Mouse (Mus musculus) spleen, adult 12 weeks (tissue): Measurements from ENCODE around the gene Cpeb4.

Experiments used
- DNase-seq: peaks from one replicate; pipeline ENCODE4 v3.0.0; 2022; ENCODE audit warnings: low spot score

The Cpeb4 gene

DNA sequence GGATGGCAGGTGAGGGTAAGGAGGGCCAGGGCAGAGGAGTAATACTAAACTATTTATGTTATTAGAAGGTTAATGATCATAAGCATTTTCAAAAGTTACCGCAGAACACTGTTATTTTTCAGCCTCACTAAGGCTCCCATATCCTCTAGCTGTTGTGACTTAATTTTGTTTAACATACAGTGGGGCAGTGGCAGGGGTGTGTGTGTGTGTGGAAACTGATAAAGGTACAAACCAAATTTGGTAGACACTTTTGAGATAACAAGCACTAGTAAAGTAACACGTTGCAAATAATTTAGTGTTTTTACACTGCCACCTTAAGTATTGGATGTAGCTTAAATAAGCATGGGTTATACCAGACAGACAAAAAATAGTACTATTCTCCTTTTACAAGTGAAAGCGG is 24.9 kb downstream of the Cpeb4 start:
- DNase-seq, result peak; percentile 22

DNA sequence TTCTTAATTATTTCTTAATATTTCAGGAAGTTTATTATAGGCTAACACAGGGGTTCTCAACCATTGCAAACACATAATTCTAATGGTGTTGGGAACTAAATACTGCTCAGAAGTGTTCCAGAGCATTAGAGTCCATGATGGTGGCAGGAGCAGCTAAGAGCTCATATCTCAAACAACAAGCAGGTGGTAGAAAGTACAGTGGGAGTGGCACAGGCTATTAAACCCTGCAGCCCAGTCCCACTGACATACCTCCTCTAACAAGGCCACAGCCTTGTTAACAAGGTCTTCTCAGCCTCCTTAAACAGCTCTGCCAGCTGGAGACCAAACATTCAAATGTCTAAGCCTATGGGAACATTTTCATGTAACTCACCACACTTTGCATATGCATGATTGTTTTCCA is 27.2 kb downstream of the Cpeb4 start:
- no peak for DNase-seq

DNA sequence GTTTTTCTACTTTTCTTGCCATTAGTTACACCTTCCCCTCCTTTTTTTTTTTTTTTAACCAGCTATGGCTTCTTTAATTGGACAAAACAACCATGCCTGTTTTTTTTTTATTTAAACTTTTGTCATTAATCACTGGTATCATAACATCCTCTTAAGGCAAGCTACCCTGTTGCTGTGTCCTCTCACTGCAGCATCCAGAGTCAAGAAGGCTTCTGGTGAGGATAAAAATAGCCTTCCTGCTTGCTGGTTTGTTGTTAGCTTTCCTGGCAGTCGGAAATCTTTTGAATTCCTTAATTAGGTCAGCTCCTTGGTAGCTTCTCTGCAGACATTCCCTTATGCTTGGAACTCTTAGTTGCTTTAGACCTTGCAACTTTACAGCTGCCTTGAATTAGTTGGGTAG is 28.7 kb downstream of the Cpeb4 start:
- no peak for DNase-seq

DNA sequence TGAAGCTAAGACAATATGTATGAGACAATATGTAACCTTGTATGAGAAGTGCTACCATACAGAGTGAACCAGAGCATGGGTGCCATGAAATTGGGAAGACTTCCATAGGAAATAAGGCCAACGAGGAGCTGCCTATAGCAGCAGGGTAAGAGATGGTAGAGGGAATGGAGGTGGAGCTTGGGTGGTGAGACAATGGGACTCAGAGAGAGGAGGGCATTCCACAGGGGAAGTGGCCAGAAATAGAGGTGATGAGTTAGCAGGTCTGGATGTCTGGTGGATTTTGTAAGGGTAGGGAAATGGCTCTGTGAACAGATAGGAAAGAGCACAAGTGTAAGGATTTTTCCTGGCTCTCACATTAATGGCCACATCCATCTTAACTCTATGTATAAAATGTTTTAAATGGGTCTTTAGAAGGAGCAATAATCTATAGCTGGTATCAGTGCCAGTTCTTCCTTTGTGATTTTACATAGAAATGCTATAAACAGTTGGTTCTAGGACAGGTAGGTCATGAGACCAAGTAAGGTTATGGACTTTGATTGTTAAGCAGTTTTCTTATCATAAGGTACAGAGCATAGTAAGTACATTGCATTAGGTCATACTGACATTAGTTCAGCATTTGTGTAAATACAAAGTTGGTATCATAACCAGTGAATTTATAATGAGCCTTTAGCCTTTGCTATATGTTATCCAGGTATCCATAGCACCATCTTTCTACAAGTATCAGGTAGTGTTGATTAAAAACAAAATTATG is 30.4 kb downstream of the Cpeb4 start:
- DNase-seq, result no peak

DNA sequence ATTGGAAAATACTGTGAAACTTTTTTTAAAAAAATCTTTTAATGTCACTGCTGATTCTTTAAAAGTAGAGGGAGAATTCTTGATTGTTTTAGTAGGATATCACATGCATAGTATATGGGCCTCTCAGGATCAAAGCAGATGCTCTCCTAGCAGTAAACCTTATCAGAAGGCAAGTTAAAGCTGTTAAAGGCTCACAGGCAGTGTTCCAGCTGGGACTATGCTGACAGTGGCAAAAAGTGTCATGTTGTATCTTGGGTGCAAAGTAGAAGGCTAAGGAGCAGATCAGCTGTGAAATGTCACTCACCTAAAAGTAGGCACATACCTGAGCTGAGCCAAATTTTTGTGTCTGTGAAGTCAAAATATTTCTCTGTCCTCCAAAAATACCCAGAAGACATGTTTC is 34.5 kb downstream of the Cpeb4 start:
- DNase-seq, result no peak

DNA sequence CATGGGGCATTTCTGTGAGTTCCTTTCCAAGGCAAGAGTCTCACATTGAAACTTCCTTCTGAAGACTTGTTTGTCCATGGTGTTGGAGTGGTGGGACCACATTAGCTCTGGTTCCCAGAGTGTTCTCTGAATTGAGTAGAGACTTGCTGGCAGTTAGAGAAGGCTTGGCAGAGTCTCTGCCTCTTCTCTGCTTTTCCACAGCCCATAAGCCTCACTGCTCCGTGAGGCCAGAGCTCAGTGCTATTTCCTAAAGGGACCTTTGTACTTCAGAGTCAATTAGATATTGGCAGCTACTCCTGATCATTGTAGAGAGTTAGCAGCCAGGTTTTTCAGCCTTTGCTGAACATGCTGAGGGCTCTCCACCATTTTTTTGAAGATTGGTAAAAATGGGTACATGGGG is 35.6 kb downstream of the Cpeb4 start:
- DNase-seq, result no peak

DNA sequence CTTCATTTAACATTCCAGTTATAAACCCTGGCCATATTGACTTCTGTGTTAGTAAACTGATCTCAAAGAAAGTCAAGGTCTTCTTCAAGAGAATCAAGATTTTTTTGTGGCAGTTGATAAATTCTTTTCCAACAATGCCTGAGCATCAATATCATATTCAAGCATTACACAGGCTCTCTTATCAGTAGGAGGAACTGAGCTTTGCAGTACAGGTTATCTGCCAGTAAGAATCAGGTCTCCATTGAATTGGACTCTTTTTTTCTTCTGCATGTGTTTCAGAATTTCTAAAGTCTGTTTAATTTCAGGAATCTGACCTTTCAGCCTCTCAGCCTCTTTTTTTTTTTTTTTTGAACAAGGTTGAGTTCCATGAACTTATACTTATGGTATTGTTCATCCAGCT is 40.9 kb downstream of the Cpeb4 start:
- DNase-seq, result no peak

DNA sequence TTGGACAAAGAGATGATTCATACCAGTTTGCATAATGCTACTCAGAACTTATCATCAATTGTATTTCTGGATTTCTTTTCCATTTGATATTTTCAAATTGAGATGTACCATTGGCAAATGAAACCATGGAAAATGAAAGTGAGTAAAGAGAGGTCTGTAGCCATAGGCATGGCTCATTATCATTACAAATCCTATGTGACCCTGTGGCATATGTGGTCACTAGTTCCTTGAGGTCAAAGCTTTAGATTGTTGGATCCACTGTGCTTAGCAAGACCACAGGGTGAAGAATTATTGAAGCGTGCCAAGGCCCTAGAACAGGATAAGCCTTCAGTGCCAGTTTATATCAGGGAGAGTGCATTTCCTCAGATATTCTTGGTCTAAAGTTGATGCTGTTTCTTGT is 45.8 kb downstream of the Cpeb4 start:
- no peak for DNase-seq

DNA sequence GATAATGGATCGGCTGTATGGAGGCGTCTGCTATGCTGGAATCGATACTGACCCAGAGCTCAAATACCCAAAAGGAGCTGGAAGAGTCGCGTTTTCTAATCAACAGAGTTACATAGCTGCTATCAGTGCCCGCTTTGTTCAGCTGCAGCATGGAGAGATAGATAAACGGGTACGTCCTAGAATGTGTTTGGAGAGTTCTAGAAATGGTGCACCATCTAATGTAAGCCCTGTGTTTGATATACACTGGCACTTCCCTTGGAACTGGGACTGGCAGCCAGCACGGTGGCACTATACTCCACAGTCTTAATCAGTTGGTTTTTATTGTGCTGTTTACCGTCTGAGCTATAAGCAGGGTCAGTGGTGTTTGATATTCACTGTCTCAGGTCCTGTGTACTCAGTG is 58.0 kb downstream of the Cpeb4 start:
- no peak for DNase-seq

DNA sequence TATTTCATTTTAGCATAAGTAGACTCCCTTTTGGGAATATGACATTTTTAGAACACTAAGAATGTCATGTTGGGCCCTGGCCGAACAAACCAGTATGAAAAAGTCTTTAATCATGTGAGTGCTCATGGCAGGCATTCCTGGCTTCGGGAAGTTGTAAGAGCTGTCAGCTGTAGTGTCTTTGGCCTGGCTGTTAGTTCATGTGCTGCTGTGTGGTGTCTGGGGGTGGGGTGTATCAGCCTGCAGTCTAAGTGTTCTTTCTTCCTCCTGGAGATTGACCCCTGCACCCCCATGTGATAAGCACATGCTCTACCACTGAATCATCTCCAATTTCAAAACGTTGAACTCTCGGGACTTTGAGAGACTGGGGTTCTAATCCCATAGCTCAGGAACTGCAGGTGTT is 63.6 kb downstream of the Cpeb4 start:
- DNase-seq, result no peak

DNA sequence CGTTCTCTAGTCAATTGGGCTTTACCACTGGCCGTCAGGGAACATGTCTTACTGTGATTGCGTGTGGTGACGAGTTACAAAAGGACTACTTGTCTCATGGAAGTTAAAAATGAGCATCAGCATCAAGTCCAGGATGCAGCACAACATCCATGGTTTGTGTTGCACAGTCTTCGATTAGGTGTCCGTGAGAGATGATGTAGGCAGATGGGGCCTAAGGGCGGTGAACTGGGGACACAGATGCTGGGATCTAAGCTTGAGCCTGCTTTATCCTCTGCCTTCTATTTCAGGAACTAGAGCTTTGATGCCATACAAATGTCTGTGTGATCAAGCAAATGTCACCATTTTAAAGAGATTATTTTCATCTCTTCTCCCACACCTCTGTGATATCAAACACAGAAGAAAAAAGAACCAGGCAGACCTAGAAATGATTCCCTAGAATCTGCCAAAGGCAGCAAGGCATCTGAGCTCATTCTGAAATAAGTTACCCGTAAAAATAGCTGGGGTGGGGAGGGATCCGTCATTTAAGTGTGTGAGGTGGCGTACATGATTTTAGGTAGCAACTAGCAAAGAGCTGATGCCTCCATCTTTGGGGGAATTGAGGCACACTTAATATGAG is 65.0 kb downstream of the Cpeb4 start:
- no peak for DNase-seq

DNA sequence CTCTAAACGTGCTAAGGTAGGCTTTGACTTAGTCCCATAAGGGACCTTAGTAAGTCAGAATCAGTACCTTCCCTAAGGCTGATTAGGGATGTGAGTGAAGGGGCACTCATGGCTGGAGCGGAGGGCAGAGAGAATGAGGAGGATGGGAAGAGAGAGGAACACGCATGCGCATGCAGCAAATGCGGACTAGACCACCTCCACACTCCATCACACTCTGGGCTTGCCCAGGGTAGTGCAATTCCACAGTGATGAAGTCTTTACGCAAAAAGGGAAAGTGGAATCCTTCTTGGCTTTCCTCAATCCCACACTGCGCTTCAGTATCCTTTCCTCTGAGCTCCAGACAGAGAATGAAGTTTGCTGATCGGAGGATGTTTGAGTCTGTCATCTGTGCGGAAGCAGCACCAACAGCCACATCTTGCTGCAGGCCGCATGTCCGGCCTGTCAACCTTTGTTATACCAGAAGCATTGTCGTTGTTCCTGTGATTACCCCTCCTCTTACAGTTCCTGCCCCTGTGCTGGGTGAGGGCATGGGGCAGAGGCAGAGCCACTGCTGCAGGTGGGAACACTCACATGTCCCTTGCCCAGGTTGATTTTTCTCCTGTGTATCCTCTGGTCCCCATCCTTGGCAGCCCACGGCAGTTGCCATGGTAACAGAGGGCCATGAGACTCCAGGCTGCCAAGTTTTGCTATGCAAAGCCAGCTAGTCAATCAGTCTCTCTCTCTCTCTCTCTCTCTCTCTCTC is 69.1 kb downstream of the Cpeb4 start:
- no peak for DNase-seq

DNA sequence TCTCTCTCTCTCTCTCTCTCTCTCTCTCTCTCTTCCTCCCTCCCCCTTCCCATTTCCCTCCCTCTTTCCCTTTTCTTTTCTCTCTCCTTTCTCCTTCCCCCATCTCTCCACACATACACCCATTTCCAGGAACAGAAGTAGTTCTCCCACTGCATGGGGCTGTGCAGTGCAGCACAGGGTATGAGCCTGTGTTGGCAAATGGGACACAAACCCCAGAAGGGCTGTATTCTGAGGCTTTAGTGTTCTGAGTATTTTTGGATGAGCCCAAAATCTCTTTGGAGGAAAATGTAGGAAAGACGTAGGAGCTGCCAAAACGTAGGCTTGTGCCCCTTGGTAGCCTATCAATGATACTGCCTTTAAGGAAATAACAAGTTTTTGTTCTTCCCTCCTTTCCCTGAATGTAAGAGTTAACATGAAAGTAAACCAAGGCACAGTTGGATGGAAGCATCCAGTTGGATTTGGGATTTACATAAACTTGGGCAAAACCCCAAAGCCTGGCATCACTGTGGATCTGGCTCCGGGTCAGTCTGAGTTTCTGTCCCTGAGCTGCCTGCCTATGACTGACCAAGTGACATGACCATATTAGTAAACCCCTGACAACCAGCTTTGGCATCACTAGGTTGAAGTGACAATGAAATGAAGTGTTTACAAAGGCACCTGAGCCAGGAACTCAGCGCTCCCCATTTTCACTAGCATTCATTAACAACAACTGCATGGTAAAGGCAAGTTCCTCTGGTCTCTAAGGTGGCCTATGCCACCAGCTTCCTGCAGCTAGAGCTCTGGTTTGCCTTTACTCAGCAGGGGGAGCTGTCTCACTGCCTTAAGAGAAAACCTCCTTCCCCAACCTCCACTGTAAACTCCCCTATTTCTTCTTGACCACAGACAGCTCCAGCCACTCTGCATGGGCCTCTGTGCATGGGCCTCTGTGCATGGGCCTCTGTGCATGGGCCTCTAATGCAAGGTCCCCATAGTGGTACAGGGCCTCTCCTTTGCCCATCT is 69.9 kb downstream of the Cpeb4 start:
- DNase-seq, result no peak

DNA sequence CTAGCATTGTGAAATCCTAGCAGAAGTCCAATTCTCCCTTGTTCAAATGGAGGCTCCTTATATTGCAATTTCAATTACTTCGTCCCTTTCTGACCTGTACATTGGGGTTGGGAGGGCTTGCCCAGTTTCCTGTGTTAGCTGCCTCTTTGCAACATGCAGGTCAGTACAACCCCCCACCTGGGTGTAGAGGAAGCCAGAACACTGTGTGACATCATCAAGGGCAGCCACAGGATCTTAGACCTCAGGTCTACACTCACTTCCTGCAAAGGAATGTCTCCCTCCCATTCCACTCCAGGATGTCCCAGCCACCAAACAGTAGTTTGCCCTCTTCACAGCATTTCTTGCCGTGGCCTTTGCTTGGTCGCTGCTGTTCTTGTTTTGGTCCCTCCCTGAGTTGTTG is 73.5 kb downstream of the Cpeb4 start:
- no peak for DNase-seq

DNA sequence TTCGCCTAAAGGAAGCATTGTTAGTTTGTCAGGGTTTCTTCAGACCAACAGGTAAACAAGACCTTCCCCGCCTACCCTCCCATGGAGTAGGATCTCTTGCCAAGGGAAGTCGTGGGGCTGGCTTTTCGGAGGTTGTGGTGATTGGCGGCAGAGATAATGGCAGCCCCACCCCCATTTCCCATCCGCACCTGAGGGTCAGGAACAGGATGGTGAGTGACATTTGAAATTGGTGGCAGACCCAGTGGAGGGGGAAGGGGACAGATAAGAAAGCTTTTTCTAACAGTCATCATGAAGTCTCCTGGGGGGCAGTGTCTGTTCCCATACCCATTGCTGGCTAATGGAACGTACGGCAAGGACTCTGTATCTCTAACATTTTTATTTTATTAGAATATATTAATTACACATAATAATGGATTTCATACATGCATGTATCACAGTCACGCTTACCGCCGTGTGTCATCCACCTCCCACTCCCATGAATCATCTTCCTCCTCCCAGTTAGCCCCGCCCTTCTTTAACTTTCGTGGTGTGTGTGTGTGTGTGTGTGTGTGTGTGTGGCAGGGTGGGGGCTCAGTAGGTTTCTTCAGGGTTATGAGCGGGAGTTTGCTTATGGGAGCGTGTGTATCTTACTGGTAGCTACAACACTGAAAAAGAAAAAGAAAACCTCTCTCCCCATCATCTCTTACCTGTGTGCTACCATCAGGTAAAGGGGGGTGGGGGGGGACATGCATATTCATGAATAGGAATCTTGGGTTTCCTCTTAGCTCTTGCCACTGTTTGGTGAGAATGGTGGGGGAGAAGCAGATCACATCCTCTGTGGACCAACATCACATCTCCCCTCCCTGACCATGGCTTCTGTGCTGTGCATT is 76.7 kb downstream of the Cpeb4 start:
- no peak for DNase-seq

DNA sequence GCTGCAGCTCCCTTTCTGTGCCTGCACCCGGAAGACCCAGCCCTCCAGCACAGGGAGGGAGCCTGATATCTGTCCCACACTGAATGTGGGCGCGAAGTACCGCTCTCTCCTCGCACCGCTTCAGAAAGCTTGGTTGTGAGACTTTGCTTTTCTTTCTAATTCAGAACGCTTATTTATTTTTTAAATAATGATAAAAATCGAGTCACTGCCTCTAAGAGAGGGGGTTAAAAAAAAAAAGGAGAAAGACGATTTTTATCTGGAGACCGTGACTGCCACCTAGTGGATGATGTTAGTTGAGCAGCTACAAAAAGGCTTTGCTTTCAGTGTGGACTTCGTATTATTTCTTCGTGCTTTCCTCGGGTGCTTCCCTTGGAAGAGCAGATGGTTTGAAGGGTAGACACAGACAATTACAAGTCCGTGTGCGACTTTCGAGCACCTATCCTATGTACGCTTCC is 77.3 kb downstream of the Cpeb4 start:
- peak; percentile 59 for DNase-seq

DNA sequence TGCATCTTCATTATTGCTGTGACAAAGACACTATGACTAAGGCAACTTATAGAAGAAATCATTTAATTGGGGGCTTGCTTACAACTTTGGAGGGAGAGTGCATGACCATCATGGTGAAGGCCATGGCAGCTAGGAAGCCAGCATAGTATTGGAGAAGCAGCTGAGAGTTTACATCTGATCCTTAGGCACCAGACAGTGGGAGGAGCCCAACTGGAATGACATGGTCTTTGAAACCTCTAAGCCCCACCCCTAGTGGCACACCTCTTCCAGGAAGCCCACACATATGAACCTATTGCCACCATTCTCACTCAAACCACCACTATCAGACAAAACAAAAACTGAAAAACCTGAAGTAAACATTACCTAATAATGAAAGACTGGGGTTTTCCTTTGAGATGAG is 88.1 kb downstream of the Cpeb4 start:
- DNase-seq, result no peak

DNA sequence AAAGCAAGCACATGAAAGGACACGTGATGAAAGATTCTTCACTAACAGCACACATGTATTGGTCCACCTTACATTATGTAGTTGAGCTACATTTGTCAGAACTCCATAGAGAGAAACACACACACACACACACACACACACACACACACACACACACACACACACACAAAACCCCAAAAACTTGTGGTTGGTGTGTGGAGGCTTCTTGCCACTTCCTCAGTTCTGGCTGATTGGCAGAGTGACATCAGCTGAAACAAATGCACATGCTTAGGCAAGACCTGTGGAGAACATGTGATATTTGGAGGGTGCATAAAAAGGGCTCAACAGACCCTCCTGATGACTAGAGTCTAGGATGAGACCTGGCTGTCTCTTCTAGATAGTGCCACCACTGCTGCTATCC is 92.0 kb downstream of the Cpeb4 start:
- DNase-seq, result no peak

DNA sequence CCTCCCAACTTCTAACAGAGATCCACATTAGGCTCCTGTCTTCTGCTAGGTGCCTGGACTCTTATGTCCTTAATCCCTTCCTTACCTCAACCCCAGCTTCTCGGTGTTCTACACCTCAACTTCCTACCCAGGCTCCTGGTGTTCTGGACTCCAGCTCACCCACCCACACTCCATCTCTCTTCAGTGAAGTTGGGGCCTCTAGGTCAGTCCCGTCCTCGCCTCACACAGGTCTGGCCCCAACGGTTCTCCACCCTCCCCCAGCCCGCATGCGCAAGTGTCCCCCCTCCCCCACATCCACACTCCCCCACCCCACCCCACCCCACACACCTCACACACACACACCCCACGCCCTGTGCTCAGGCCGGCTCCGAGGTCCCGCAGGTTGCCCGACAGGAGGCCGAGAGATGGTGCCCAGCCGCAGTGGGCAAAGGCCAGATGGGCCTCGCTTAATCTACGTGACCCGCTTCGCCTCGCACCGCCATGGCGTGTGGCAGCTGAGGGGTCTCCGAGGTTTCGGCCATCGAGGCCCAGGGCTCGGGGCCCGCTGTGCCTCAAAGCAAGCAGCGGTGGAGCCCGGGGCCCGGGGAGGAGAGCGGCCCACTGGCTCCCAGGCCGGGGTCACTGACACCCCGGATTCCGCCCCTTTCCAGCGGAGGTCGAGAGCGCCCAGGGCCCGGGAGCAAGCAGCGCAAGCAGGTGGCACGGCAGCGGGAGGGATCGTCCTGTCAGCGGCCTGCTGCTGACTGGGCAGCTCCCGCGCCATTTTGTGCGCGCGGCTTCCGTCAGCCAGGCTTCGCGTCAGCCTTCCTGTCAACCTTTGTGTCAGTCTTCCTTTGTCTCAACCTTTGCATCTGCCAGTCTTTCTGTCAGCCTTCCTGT is 93.5 kb downstream of the Cpeb4 start, which contains the start of gene 4930524B15Rik:
4930524B15Rik (plus strand) TSS at position 337 of the 879 bp plus-strand sequence.
- DNase-seq, result no peak

DNA sequence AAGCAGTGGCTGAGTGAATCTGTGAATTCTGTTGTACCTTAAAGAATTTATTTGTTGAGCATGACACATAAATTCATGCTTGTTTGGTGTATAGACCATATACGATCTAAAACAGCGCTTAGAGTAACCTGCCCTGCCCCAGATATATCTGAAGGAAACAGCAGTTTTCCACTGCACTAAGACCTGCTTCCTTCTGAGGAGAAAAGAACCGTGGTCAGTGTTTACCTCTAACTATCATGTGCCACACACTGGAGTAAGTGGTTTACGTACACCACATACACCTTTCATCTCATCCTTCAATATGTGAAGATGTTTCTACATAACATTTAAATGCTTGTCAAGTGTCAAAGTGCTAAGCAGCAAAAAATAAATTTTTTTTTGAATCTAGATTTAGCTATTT is 102.1 kb downstream of the Cpeb4 start:
- DNase-seq, result no peak
